Mouse (Mus musculus): ENCODE measurements around the gene Nectin2. TPM values are rescaled to one million over a fixed set of nuclear protein-coding genes. Genes with fewer than 3 reads are reported as not detected.

The Nectin2 gene
- total and polyA plus RNA-seq, 3 experiments: 29.4 to 41.4 (median 30.2) TPM

- peak; percentile 97 for TF ChIP-seq EP300 (IDR thresholded peaks at IDR 0.05; ENCODE audit: insufficient read depth, low read depth, low read length)
- TF ChIP-seq POLR2A (IDR thresholded peaks at IDR 0.05; ENCODE audit: insufficient read depth, low read depth, low read length): no peak
- TF ChIP-seq CTCF (IDR thresholded peaks at IDR 0.05): peak; percentile 83
- Histone ChIP-seq H3K4me3 (no peak overlapping the region), H3K36me3 (ENCODE audit: control insufficient read depth, insufficient read depth, low read length) (no peaks in the 10 kb centered on the region), H3K27me3 (ENCODE audit: control insufficient read depth, insufficient read depth, low read length) (no peaks in the 10 kb centered on the region), H3K79me2 (replicated peaks; ENCODE audit: control insufficient read depth, insufficient read depth, low read length) (peaks cover 4% of the 10 kb centered on the region), H3K9ac (ENCODE audit: low read depth, low read length) (peak overlapping the region; percentile 49; the same call in 1 of the 2 replicates), H3K4me1 (ENCODE audit: control insufficient read depth, insufficient read depth, low read length) (peaks cover 6% of the 10 kb centered on the region), H3K27ac (peak overlapping the region; percentile 84)
- peak; percentile 86 to 91 for DNase-seq
- WGBS: 3% methylated on average over 10 of the region's 10 CpGs
- intact Hi-C loops (cut with DNase I): loop anchor here (1.0 to 5.0 kb wide), 4 partner anchors 32 to 123 kb away; no protein-coding TSS in a partner anchor
Observed at GRCm38 (mm10) chr7:19668947-19669721, 81.1 kb downstream of the Nectin2 start.

GRCm38 (mm10) chr7:19667434-19667833 is 82.8 kb downstream of the Nectin2 start:
- H3K9ac ChIP-seq (ENCODE audit: low read depth, low read length): no peak overlapping the region
- H3K27ac ChIP-seq: no peak overlapping the region
- no peaks in the 10 kb centered on the region for H3K27me3 ChIP-seq (ENCODE audit: control insufficient read depth, insufficient read depth, low read length)
- peaks cover 7% of the 10 kb centered on the region for H3K79me2 ChIP-seq (replicated peaks; ENCODE audit: control insufficient read depth, insufficient read depth, low read length)
- intact Hi-C loops (cut with DNase I): loop anchor here (5.0 kb wide), 1 partner anchor 125 kb away; no protein-coding TSS in a partner anchor
- H3K4me1 ChIP-seq (ENCODE audit: control insufficient read depth, insufficient read depth, low read length): peaks cover 13% of the 10 kb centered on the region
- H3K4me3 ChIP-seq: no peak overlapping the region
- 71% methylated on average over 2 of the region's 2 CpGs for WGBS
- no peaks in the 10 kb centered on the region for H3K36me3 ChIP-seq (ENCODE audit: control insufficient read depth, insufficient read depth, low read length)
- TF ChIP-seq EP300 (IDR thresholded peaks at IDR 0.05; ENCODE audit: insufficient read depth, low read depth, low read length) (no peak), CTCF (IDR thresholded peaks at IDR 0.05) (no peak), POLR2A (IDR thresholded peaks at IDR 0.05; ENCODE audit: insufficient read depth, low read depth, low read length) (no peak)
- no peak for DNase-seq

GRCm38 (mm10) chr7:19666750-19667149 is 83.5 kb downstream of the Nectin2 start:
- Histone ChIP-seq H3K4me3 (no peak overlapping the region), H3K79me2 (replicated peaks; ENCODE audit: control insufficient read depth, insufficient read depth, low read length) (peaks cover 9% of the 10 kb centered on the region), H3K9ac (ENCODE audit: low read depth, low read length) (no peak overlapping the region), H3K27ac (no peak overlapping the region; the same call in 1 of the 2 replicates), H3K4me1 (ENCODE audit: control insufficient read depth, insufficient read depth, low read length) (peaks cover 13% of the 10 kb centered on the region), H3K27me3 (ENCODE audit: control insufficient read depth, insufficient read depth, low read length) (no peaks in the 10 kb centered on the region), H3K36me3 (ENCODE audit: control insufficient read depth, insufficient read depth, low read length) (no peaks in the 10 kb centered on the region)
- TF ChIP-seq CTCF (IDR thresholded peaks at IDR 0.05) (peak; percentile 19; the same call in 1 of the 2 replicates), EP300 (IDR thresholded peaks at IDR 0.05; ENCODE audit: insufficient read depth, low read depth, low read length) (no peak), POLR2A (IDR thresholded peaks at IDR 0.05; ENCODE audit: insufficient read depth, low read depth, low read length) (no peak)
- intact Hi-C loops (cut with DNase I): loop anchor here (5.0 kb wide), 1 partner anchor 126 kb away; no protein-coding TSS in a partner anchor
- DNase-seq: no peak
- 61% methylated on average over 3 of the region's 3 CpGs for WGBS

Other genes starting within 250 kb of the Nectin2 start
- gene Bloc1s3, start 242.1 kb downstream of the Nectin2 start, total RNA-seq (2021): 1 to 10 TPM; 2.2 to 2.5 TPM
- gene Bloc1s3, start 242.1 kb downstream of the Nectin2 start, polyA plus RNA-seq (2012; rRNA removed): 3.9 and 5.4 TPM in 2 replicates
- 10 to 100 TPM; 32.2 to 33.5 TPM for gene Trappc6a, start 242.1 kb downstream of the Nectin2 start, total RNA-seq (2021)
- gene Trappc6a, start 242.1 kb downstream of the Nectin2 start, polyA plus RNA-seq (2012; rRNA removed): 32.9 and 45.0 TPM in 2 replicates
- gene Nkpd1, start 232.6 kb downstream of the Nectin2 start, total RNA-seq (2021): not detected
- gene Nkpd1, start 232.6 kb downstream of the Nectin2 start, polyA plus RNA-seq (2012; rRNA removed): 0.06 TPM in 1 of 2 replicates, not detected in the other
- 10 to 100 TPM; 58.0 to 69.5 TPM for gene Ppp1r37, start 187.4 kb downstream of the Nectin2 start, total RNA-seq (2021)
- 56.0 and 66.4 TPM in 2 replicates for gene Ppp1r37, start 187.4 kb downstream of the Nectin2 start, polyA plus RNA-seq (2012; rRNA removed)
- under 1 TPM; 0.42 to 0.43 TPM for gene Zfp296, start 173.2 kb downstream of the Nectin2 start, total RNA-seq (2021)
- gene Zfp296, start 173.2 kb downstream of the Nectin2 start, polyA plus RNA-seq (2012; rRNA removed): 0.82 and 1.0 TPM in 2 replicates
- gene Gemin7, start 172.9 kb downstream of the Nectin2 start, total RNA-seq (2021): 10 to 100 TPM; 48.5 to 48.6 TPM
- gene Gemin7, start 172.9 kb downstream of the Nectin2 start, polyA plus RNA-seq (2012; rRNA removed): 75.2 and 87.3 TPM in 2 replicates
- 10 to 100 TPM; 13.9 to 14.0 TPM for gene Clasrp, start 146.0 kb downstream of the Nectin2 start, total RNA-seq (2021)
- 26.1 and 32.0 TPM in 2 replicates for gene Clasrp, start 146.0 kb downstream of the Nectin2 start, polyA plus RNA-seq (2012; rRNA removed)
- gene Relb, start 121.0 kb downstream of the Nectin2 start, total RNA-seq (2021): 1 to 10 TPM; 7.1 to 7.6 TPM
- gene Relb, start 121.0 kb downstream of the Nectin2 start, polyA plus RNA-seq (2012; rRNA removed): 9.5 and 12.1 TPM in 2 replicates
- gene Clptm1, start 85.5 kb downstream of the Nectin2 start, total RNA-seq (2021): 10 to 100 TPM; 61.7 to 74.9 TPM
- 70.1 and 123 TPM in 2 replicates for gene Clptm1, start 85.5 kb downstream of the Nectin2 start, polyA plus RNA-seq (2012; rRNA removed)
- under 1 TPM in 1 of 2 experiments, not detected in 1; 0.47 TPM for gene Apoc2, start 72.5 kb downstream of the Nectin2 start, total RNA-seq (2021)
- not detected in 2 replicates for gene Apoc2, start 72.5 kb downstream of the Nectin2 start, polyA plus RNA-seq (2012; rRNA removed)
- gene Gm44805, start 69.1 kb downstream of the Nectin2 start, total RNA-seq (2021): not detected
- gene Gm44805, start 69.1 kb downstream of the Nectin2 start, polyA plus RNA-seq (2012; rRNA removed): not detected in 2 replicates
- gene Apoc4, start 69.0 kb downstream of the Nectin2 start, total RNA-seq (2021): not detected
- gene Apoc4, start 69.0 kb downstream of the Nectin2 start, polyA plus RNA-seq (2012; rRNA removed): 0.82 TPM in 1 of 2 replicates, not detected in the other
- gene Apoc1, start 57.8 kb downstream of the Nectin2 start, total RNA-seq (2021): 1 to 10 TPM; 2.7 to 4.2 TPM
- 3.1 and 7.2 TPM in 2 replicates for gene Apoc1, start 57.8 kb downstream of the Nectin2 start, polyA plus RNA-seq (2012; rRNA removed)
- 100 to 1,000 TPM; 278 to 293 TPM for gene Apoe, start 51.3 kb downstream of the Nectin2 start, total RNA-seq (2021)
- gene Apoe, start 51.3 kb downstream of the Nectin2 start, polyA plus RNA-seq (2012; rRNA removed): 456 and 519 TPM in 2 replicates
- gene Tomm40, start 35.0 kb downstream of the Nectin2 start, total RNA-seq (2021): 10 to 100 TPM; 92.7 to 98.2 TPM
- gene Tomm40, start 35.0 kb downstream of the Nectin2 start, polyA plus RNA-seq (2012; rRNA removed): 81.9 and 91.2 TPM in 2 replicates
- 100 to 1,000 TPM; 190 to 214 TPM for gene Bcam, start 20.5 kb upstream of the Nectin2 start, total RNA-seq (2021)
- 240 and 262 TPM in 2 replicates for gene Bcam, start 20.5 kb upstream of the Nectin2 start, polyA plus RNA-seq (2012; rRNA removed)
- gene Cblc, start 46.3 kb upstream of the Nectin2 start, total RNA-seq (2021): under 1 TPM; 0.63 to 0.77 TPM
- gene Cblc, start 46.3 kb upstream of the Nectin2 start, polyA plus RNA-seq (2012; rRNA removed): 0.41 and 1.2 TPM in 2 replicates
- 1 to 10 TPM; 3.5 to 6.1 TPM for gene Bcl3, start 72.3 kb upstream of the Nectin2 start, total RNA-seq (2021)
- 11.9 and 14.0 TPM in 2 replicates for gene Bcl3, start 72.3 kb upstream of the Nectin2 start, polyA plus RNA-seq (2012; rRNA removed)
- not detected for gene Gm19345, start 101.5 kb upstream of the Nectin2 start, total RNA-seq (2021)
- not detected in 2 replicates for gene Gm19345, start 101.5 kb upstream of the Nectin2 start, polyA plus RNA-seq (2012; rRNA removed)
- gene Ceacam16, start 110.8 kb upstream of the Nectin2 start, total RNA-seq (2021): under 1 TPM in 1 of 2 experiments, not detected in 1; 0.14 TPM
- 0.35 and 0.66 TPM in 2 replicates for gene Ceacam16, start 110.8 kb upstream of the Nectin2 start, polyA plus RNA-seq (2012; rRNA removed)
- gene Ceacam19, start 137.5 kb upstream of the Nectin2 start, total RNA-seq (2021): not detected
- gene Ceacam19, start 137.5 kb upstream of the Nectin2 start, polyA plus RNA-seq (2012; rRNA removed): not detected in 2 replicates
- 10 to 100 TPM; 20.1 to 24.5 TPM for gene Pvr, start 170.7 kb upstream of the Nectin2 start, total RNA-seq (2021)
- 18.1 and 34.0 TPM in 2 replicates for gene Pvr, start 170.7 kb upstream of the Nectin2 start, polyA plus RNA-seq (2012; rRNA removed)
- gene Igsf23, start 200.3 kb upstream of the Nectin2 start, total RNA-seq (2021): 1 to 10 TPM; 1.9 to 2.9 TPM
- gene Igsf23, start 200.3 kb upstream of the Nectin2 start, polyA plus RNA-seq (2012; rRNA removed): 8.6 and 9.9 TPM in 2 replicates
- not detected for gene Ceacam20, start 214.9 kb upstream of the Nectin2 start, total RNA-seq (2021)
- gene Ceacam20, start 214.9 kb upstream of the Nectin2 start, polyA plus RNA-seq (2012; rRNA removed): not detected in 2 replicates
- gene Nlrp9b, start 241.0 kb upstream of the Nectin2 start, total RNA-seq (2021): not detected
- not detected in 2 replicates for gene Nlrp9b, start 241.0 kb upstream of the Nectin2 start, polyA plus RNA-seq (2012; rRNA removed)